Mouse (Mus musculus) cerebellum, postnatal 14 days (tissue): ENCODE data around the gene Rapgefl1.
"Not testable (repeated sequence)": the region's sequence is repeated elsewhere in the genome, so short reads cannot be mapped to it uniquely, and the experiment has no call there.

Experiments
- DNase-seq, 2 experiments: peaks; one replicate each; pipeline ENCODE4 v3.0.0; 2021; ENCODE audit warnings: mixed read lengths in 2 of 2

The Rapgefl1 gene

DNA sequence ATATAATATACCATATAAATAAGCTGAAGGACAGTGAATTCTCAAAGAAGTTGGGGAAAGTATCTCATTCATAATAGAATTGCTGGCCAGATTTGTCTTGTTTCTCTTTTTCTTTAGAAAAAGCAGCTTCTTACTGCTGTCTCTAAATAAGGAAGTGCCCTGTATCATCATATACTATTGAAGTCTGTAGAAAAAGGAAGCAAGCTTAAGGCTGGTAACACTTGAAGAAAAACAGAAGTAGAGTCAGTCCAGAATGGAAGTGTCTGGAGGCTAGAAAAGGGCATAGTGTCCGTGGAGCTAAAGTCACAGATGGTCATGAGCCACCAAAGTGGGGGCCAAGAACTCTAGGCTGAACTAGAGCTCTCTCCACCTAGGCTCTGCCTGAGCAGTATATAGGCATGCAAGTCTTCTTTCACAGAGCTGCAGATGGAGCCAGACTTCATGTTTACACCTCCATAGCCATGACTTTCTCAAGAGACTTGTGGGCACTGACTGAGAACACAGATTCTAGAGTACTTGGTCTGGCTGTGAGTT lies 19.8 kb upstream of the Rapgefl1 start:
- no peak for DNase-seq

DNA sequence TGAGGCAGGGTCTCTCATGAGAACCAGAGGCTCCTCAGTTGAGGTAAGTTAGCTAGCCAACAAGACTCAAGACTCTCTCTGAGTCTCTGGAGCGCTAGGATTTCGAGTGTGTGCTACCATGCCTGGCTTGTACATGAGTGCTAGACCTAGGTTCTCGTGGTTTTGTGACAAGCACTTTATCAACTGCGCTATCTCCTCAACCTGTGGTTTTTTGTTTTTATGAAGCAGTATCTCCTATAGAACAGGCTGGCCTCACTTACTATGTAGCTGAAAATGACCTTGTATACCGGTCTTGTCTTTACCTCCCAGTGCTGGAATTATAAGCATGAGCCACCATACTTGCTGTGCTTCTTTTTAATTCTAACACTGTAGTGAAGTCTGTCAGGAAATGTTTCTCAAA lies 15.6 kb upstream of the Rapgefl1 start:
- DNase-seq: no peak

DNA sequence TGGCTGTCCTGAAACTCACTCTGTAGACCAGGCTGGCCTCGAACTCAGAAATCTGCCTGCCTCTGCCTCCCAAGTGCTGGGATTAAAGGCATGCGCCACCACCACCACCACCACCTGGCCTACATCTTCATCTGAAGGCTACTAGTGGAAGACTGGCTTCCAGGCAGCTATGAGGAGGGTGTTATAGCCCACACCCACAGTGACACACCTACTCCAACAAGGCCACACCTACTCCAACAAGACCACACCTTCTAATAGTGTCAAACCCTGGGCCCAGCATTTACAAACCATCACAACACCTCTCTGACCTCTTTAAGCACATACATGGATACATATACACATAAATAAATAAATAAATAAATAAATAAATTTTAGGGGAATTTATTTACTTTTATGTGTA lies 10.5 kb upstream of the Rapgefl1 start:
- not testable (repeated sequence) for DNase-seq

DNA sequence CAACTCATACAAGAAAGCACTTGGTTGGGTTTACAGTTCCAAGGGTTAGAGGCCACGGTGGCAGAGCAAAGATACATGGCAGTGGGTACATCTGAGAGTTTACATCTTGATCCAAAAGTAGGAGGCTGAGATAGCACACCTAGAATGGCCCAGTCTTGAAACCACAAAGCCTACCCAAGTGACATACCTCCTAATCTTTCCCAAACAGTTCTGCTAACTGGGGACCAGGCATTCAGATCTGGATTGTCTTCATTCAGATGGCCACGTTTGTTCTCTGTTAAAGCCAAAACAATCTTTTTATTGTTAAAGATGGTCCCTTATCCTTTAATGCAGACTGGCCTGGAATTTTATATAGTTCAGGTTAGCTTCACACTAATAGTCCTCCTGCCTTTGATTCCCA lies 8.7 kb upstream of the Rapgefl1 start:
- no peak for DNase-seq

DNA sequence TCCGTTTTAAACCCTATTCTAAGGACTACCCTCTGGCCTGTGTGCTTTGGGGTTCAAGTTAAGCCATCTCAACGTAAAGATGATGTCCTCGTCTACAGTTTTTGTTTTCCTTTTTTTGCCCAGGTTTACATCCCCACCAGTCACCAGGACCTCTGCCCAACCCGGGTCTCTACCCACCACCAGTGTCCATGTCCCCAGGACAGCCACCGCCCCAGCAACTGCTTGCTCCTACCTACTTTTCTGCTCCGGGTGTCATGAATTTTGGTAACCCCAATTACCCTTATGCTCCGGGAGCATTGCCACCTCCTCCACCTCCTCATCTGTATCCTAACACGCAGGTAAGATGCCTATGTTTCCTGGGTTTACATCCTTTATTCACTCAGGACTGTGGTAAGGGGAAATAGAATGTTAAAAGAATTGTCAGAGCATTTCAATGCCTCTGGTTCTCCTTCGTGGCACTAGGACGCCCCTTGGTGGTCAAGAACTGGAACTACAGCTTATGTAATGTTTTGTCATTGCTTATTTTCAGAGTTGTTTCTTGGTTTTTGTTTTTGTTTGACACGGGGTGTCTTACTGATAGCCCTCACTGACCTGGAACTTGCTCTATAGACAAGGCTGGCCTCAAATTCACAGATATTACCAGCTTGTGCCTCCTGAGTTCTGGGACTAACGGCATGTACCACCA lies 7.4 kb upstream of the Rapgefl1 start:
- peak; percentile 56 to 71 for DNase-seq

DNA sequence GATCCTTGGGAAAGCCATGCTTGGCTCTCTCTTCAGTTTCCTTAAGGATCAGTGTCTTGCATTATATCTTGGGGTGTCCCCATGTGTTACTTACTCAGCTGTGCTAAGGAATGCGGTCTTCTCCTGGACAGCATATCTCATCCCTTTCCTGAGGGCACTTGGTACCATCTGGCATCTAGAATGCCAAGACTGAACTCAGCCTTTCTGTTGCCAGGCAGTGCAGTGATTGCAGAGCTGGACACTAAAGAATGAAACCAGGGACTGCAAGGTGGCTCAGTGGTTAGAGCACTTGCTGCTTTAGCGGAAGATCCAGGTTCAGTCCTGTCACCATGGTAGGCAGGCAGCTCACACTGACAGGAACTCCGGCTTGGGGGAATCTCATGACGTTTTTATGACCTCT lies 6.7 kb upstream of the Rapgefl1 start:
- no peak for DNase-seq

DNA sequence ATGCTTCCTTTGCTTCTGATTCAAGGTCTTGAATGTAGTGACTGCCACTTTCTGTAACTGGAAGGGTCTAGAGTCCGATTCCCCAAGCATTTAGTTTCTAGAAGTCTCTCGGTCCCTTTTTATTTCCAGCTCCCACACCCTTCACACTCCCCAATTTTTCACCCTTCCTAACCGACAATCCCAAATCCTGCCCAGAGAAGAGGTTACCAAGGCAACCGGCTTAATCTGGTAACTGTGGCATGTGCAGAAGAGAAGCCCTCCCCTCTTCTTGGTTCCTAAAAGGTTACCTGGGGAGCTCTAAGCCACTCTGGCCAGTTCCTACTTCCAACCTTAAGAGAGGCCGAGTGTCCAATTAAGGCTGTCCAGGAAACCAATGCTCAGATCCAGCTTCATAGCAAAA lies 1.3 kb upstream of the Rapgefl1 start:
- DNase-seq: no peak

DNA sequence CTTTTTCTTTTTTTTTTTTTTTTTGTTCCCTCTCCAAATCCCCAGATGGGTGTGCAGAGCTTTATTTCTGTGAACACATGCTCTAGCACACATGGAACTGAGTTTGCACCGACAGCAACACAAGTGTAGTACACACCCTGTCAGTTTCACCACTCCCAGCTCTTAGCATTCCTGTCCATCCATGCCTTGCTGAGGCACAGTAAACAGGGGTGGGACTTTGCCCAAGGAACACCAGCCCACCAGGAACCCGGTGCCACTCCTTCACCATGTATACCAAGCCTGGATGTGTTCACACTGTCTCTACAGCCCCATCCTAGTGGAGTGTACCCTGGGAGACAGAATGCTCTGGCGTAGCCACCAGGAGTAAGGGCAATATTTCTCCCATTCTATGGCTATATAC lies 860 bp upstream of the Rapgefl1 start:
- no peak for DNase-seq

DNA sequence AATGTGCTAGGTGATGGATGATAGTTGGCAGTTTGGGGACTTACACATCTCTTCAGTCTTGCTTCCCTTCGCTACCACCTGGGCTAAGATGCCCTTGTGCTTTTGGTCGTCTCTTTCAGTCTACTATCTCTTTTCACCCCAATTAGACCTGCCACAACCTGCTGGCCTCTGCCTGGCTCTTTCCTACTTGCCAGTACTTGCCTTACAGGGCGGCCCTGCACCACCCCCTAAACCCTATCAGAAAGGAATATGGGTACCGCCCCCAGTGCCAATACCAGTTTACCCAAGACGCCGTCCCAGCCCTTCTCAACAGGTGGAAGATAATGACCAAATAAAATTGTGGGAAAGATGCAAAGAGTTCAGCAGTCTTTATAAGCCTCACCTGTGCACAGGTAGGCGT lies 457 bp upstream of the Rapgefl1 start:
- DNase-seq: no peak

DNA sequence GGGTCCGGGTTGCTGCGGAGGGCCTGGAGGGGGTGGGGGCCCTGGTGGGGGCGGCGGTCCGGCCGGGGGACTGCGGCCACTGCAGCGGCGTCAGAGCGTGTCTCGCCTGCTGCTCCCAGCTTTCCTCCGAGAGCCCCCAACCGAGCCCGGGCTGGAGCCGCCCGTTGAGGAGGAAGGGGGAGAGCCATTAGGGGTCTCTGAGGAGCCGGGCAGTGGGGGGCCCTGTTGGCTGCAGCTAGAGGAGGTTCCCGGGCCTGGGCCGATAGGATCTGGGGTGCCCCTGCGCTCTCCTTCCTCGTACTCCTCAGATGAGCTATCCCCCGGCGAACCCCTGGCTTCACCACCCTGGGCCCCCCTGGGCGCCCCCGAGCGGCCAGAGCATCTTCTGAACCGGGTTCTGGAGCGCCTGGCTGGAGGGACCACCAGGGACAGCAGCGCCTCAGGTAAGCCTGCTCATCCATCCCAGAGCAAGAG lies 683 bp downstream of the Rapgefl1 start:
- peak in 1 of 2 experiments; percentile 53 for DNase-seq

DNA sequence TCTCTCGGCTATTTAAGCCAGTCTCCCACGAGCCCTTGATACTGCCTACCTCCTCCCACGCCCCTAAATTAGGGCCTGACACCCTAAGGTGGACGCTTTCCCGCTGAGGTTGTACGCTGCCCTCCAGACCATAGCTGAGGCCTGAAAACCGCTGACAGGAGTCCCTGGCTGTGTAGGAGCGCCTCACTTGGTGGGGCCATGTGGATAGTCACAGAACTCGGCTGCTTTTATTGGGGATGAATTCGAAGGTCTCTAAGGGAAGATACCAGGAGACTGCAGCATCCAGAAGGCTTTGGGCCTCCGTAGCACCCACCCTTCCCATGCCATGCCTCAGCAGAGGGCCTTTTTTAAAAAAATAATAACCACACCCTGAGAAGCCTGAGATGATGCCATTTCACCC lies 1.3 kb downstream of the Rapgefl1 start:
- no peak for DNase-seq

DNA sequence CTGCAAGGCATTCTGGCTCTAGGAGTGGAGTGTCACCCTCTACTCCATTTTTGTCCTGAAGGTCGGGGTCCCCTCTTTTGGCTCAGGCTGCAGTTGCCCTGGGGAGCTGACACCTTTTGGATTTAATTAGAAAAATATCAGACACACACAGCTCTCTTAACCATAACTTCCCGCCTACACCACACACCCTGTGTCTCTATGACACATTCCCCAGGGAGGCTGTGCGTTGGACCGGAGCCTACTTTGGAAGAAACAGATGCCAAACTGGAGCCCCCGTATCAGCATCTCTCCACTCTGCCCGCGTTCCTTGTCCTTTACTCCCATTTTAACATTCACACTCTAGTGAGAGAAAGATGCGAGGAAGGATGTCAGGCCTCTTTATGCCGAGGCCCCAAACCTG lies 1.9 kb downstream of the Rapgefl1 start:
- peak; percentile 40 to 50 for DNase-seq

DNA sequence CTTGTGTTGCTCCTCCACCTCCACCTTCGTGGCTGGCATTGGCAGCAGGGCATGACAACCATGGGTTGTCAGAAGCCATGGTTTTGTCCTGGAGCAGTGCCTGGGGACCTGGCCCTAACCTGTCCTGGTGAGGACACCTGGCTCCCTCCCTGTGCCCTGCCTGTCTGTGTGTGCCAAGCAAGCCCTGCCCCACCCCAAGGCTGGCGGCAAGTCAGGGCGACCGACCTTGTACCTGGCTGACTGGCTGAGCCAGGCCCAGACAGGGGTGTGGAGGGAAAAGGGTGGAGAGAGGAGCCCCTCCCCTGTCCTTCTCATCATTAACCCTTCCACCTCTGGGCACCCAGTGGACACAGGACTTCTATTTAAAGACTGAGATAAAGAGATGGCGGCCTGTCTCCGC lies 2.8 kb downstream of the Rapgefl1 start:
- no peak for DNase-seq

DNA sequence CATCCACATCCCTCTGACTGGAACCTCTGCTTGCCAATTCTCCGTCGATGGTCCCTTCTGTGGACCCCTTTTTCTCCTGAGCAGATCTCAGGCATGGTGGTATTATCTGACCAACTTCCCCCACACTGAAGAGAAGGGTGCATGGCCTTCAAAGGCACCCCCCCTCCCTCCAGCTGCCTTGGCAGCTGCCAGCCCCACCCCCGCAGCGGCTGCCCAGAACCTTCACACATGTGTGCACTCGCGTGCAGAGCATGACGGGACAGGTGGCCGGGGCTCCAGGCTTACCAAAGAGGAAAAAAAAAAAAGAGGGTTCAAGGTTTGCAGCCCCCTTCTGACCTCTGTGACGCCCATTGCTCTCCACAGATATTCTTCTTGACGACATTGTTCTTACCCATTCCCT lies 3.3 kb downstream of the Rapgefl1 start:
- DNase-seq: no peak

DNA sequence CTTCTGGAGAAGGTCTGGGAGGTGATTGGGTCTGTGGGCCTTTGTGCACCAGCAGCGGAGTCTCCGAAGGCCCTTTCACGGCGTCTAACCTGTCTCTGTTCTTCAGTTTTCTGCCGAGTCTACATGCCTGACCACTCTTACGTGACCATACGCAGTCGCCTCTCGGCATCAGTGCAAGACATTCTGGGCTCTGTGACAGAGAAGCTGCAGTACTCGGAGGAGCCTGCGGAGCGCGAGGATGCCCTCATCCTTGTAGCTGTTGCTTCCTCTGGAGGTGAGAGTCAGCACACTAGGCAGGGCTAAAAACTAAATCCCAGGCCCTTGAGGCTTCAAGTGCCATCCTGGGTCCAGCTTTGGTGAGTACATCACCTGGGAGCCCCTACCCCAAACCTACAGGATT lies 9.4 kb downstream of the Rapgefl1 start:
- peak; percentile 78 to 83 for DNase-seq

DNA sequence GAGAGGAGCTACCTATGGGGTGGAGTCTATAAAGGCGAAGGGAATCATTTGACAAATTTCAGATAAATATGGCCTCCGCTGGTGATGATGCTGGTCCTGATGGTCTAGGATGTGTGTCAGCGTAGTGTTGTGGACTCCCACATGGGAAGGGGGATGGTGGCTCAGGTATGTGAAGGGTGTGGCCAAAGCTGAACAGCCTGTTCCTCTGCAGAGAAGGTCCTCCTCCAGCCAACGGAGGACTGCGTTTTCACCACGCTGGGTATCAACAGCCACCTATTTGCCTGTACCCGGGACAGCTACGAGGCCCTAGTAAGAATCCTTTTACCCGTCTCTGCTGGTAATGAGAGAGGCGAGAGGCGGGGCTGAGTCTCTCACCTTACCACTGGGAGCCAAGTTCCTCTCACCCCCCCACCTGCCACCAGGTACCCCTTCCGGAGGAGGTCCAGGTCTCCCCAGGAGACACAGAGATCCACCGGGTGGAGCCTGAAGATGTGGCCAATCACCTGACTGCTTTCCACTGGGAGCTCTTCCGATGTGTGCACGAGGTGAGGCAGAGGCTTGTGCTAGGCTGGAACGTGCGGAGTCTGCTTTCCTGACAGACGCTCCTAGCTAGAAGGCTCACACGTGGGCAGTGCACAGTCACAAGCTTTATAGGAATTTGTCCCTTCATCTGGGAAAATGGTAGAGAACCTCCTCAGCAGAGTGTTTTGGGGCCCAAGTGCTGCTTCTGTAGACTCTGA lies 10.4 kb downstream of the Rapgefl1 start:
- no peak for DNase-seq

DNA sequence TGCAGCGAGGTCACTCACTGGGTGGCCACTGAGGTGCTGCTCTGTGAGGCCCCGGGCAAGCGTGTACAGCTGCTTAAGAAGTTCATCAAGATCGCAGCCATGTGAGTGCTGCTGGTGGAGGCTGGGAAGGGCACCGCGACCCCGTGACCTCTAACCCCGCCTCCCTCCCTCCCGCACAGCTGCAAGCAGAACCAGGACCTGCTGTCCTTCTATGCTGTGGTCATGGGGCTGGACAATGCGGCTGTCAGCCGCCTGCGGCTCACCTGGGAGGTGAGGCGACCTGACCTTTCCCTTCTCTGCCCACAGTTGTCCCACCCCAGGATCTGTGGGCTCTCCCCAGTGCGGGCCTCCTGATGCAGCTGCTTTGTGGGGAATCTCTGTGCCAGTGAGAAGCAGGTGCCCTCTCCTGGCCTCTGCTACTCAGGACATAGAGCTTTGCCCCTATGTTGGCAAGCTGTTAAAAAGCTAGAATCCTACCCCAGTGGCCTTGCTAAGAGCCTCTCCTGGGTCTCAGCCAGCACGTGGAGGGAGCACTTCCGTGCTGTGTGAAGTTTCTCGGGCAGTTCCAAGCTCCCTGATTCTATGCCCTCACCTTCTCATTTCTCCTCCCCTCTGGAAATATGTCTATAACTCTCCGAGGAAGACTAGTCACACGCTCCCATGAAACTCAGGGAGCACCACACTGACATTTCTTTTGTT lies 12.8 kb downstream of the Rapgefl1 start:
- no peak for DNase-seq

DNA sequence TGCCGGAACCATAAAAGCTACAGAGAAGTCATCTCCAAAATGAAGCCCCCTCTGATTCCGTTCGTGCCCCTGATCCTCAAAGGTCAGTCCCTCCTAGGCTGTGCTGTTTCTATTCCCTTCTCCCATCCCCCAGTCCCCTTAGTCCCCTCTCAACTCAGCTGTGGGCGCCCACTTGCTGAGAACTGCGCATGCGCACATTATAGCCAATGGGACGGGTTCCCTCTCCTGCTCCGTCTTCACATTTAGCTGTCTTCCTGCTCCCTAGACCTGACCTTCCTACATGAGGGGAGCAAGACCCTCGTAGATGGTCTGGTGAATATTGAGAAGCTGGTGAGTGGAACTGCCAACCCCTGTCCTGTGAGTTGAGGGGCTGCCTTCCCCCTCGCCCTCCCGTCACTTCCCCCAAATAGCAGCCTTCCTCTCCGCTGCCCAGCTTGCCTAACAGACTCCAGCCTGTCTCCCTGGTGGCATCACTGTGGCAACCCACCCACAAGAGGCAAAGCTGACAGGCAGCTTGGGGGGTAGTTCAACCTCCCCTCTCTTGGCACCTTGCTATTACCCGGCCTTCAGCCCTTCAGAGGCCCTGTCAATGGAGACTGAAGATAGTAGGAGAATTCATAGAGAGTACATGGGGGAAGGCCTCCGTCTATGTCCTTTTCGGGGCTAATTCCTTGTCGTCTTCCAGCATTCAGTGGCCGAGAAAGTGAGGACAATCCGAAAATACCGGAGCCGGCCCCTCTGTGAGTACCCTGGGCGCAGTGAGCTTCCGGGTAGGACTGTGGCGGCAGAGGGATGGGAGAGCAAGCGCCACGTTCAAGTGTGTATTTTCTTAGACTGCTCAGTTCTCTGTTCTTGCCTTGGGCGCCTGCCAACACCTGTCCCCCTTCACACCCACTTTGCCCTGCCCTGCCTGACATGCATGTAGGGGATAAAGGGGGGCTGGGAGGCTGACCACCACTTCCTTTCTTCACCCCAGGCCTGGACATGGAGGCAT lies 13.8 kb downstream of the Rapgefl1 start:
- DNase-seq: peak; percentile 53 to 70

DNA sequence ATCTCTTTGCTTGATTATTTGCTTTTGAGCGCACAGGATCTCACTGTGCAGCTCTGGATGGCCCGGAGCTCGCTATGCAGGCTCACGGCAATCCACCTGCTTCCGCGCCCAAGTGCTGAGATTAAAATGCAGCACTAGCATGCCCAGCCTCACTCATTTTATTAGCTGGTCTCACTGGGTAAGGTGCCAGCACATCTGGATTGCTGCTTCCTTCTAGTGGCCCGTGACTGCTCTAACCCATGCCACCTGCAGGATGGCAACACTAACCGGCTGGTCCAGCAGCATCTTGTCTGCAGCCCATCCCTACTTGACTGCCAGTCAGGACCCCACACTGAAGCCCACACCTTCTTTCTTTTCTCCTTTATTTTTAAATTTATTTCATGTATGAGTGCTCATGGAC lies 17.5 kb downstream of the Rapgefl1 start:
- DNase-seq: no peak

DNA sequence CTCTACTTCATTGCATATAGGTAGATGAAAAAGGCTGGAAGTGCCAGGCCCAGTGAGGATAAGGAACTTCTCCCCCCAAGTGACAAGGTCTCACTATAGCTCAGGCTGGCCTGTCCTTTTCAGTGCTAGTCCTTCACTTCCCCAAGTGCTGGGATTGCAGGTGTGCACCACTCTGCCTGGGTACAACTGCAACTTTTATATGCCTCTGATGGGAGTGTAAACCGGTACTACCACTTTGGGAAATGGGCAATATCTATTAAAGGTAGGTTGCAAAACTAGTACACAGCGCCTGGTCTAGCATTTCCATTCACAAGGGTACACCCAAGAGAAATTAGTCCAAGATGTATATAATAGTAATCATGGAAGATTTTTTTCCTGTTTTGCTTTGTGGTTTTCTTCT lies 18.1 kb downstream of the Rapgefl1 start:
- no peak for DNase-seq

DNA sequence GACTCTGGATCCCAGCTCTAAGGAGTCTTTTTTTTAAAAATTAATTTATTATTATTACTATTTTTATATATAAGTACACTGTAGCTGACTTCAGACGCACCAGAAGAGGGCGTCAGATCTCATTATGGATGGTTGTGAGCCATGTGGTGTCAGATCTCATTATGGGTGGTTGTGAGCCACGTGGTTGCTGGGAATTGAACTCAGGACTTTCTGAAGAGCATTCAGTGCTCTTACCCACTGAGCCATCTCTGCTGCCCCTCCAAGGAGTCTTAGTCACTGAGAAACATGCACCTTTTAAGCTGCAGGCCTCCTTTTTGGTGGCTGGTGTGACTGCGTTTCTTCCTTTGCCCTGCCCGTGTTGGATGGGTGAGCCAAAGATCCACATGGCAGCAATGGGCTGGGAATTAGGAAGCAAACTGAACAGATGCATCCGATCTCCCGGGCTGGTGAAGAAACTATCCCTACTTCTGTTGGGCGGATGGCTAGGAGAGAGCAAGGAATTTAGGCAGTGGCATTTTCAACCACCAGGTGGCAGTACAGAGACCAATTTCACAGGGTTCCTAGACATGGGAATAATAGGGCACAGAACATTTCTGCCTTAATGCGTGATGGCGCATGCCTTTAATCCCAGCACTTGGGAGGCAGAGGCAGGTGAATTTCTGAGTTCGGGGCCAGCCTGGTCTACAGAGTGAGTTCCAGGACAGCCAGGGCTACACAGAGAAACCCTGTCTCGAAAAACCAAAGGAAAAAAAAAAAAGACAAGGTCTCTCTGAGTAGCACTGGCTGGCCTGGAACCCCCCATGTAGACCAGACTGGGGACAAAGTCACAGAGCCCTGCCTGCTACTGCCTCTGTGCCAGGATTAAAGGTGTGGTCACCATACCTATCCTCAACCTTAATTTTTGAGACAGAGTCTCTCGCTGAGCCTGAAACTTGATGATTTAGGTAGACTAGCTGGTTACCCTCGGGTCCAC lies 22.5 kb downstream of the Rapgefl1 start:
- DNase-seq: peak; percentile 93 to 96
